Mouse (Mus musculus): ENCODE measurements around the gene Elavl2. TPM values are rescaled to one million over a fixed set of nuclear protein-coding genes. Genes with fewer than 3 reads are reported as not detected.

The Elavl2 gene
- total RNA-seq, 1 experiment from 2014 or later, result not detected

DNA sequence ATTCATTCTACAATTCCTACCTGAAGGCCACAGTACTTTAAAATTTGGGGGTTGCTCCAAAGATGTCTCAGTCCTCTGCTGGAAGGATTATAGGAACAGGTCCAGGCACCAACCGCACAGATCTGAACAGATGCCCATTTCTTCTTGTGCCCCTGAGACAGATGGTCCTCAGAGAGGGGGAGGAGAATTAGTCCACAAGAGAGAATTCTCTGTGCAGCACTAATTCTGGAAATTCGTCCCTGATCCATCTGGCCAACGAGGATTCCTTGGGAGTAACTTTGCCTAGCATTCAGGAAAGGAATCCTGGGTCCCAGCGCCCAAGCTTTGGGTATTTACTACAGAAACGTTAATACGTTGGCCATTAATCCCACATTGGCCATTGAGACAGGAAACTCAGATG is 165.6 kb downstream of the Elavl2 start:
- ATAC-seq (replicated peaks; ENCODE audit: insufficient number of reproducible peaks, low FRiP score, low TSS enrichment, poor library complexity, severe bottlenecking), result no peak

DNA sequence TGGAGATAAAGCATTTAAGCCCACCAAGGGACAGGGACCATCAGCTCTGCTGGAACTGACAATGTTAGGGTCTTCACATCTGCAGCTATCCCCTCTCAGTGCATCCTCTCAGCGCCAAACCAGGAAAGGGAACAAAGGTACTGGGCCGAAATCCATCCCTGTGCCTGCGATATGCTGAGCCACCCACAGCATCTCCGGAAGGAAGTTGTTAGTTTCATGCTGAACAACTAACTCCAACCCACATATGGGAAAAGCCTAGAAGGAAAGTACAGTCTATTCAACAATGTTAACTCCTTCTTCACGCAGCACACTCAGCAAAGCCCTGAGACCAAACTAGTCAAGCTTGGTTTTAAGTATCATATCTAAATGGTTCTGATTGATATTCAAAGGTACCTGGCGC is 167.0 kb downstream of the Elavl2 start:
- no peak for ATAC-seq (replicated peaks; ENCODE audit: insufficient number of reproducible peaks, low FRiP score, low TSS enrichment, poor library complexity, severe bottlenecking)

DNA sequence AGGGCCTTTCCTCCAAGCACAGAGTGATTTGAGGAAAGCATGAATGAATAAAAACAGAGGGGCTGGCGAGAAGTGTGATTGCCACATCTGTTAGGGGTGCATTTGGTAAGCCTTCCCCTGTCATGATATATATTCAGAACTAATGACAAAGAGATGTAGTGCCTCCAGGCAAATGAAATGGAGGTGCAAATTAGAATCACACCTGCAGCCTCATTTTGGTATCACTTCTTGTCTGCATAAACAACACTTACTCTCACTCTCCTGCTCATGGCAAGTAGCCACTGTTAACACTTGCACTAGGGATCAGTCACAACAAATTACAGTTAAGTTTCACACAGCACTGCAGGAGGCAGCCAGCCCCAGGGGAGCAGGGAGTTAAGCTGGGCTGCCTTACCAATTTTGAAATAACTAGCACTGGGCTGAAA is 170.1 kb downstream of the Elavl2 start:
- no peak for ATAC-seq (replicated peaks; ENCODE audit: insufficient number of reproducible peaks, low FRiP score, low TSS enrichment, poor library complexity, severe bottlenecking)

DNA sequence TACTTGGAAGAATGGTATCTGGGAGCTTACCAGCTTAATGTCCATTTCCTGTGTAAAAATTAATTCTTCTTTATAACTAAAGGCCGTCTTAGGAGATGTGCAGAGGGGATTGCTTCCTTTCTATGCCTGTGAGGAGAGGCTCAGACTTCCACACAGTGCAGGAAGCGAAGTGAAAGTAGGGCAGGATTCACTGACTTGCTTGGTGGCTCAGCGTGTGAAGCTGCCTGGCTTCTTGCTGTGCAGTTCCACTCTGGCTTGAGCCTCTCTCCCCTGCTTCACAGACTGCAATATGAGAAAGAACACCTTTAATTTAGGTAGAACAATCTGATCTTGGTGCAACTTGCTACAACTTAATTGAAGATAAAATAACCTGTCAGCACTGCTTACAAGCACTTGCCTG is 172.2 kb downstream of the Elavl2 start:
- no peak for ATAC-seq (replicated peaks; ENCODE audit: insufficient number of reproducible peaks, low FRiP score, low TSS enrichment, poor library complexity, severe bottlenecking)

DNA sequence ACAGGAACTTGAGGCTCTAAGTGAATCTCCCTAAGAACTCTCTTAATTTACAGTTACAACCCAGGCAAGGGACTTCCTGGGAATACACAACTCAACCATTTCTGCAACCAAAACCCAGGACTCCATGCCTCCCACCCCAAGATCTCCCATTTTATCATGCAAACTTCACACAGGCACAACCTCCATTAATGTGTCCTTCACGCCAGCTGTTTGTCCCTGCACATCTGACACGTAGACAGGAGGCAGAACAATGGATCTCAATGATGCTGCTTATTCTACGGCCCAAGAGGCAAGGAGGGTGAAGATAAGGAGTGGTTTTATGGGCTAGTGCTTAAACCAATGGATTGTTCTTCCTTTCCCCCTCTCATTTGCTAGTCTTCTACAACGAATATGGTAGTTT is 176.8 kb downstream of the Elavl2 start:
- no peak for ATAC-seq (replicated peaks; ENCODE audit: insufficient number of reproducible peaks, low FRiP score, low TSS enrichment, poor library complexity, severe bottlenecking)

DNA sequence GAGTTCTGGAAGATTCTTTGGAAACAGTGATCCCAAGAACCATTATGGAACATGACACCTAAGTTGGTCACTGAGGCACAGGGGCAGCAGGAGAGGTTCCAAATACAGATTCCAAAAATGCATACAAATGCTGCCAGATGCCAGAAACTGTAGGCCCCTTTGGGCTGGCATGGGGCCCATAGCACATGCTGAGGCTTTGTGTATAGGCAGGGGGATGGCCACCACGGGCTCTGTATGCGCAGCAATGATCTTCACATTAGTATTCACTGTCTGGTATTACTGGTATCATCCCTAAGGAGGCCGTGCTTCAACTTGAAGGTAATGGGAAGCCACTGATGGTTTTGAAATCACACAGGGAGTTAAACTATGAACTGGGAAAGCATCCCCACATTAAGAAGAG is 181.3 kb downstream of the Elavl2 start:
- ATAC-seq (replicated peaks; ENCODE audit: insufficient number of reproducible peaks, low FRiP score, low TSS enrichment, poor library complexity, severe bottlenecking), result no peak

DNA sequence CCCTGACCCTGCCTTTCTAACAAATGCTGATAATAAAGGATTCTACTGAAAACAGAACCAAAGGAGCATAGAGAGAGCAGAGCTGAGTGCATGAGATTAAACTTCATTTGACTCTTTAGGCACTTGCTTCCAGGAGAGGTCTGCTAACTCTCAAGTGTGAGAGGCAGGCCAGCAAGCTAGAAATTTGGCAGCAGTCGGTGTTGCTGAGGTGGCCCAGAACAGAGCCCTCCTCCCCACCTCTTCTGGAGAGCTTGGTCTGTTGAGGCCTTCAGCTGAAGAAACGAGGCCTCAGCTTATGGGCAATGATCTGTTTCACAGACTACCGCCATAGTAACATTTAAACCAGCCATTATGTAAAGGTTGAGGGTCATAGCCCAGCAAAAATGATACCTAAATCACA is 186.7 kb downstream of the Elavl2 start:
- ATAC-seq (replicated peaks; ENCODE audit: insufficient number of reproducible peaks, low FRiP score, low TSS enrichment, poor library complexity, severe bottlenecking), result no peak

DNA sequence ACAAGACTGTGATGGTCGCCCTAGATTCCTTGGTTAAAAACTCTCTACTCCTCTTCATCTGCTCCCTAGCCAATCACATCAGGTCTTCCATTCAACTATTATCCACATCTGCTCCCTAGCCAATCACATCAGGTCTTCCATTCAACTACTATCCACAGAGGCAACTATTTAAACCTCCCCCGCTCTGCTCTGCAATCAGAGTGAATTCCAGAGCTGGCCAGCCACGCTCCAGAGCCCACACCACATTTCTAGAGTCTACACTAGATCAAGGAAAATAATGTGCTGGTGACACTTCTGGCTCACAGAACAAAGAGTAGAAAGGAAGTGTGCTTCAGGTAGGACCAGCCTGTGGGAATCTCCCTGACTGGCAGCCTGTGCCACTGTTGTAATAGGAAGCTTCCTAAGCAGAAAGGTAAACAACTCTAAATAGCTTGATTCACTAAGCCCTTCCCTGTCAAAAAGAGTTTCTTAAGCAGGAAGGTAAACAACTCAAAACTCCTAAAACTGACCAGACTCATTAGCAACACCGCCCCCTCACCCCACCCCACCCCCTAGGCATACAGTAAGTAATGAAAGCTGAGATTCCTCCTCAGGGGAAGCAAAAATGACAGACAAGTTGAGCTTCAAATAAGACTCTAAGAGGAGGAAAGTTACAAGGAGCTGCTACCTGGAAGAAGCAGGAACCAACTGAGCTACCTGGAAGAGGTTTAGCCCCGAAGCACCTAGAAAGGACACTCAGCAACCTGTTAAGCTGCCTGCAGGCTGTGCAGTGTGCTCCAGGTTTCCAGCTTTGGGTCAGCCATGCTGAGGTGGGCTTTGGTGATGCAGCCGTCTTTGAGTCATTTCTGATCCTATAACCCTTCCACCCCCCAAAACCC is 191.9 kb downstream of the Elavl2 start:
- no peak for ATAC-seq (replicated peaks; ENCODE audit: insufficient number of reproducible peaks, low FRiP score, low TSS enrichment, poor library complexity, severe bottlenecking)

Data from monocyte, adult 5-6 weeks (primary cell).